Mouse (Mus musculus) midbrain, embryonic 11.5 days (tissue): ENCODE measurements around the gene 1700080O16Rik. TPM values are rescaled to one million over a fixed set of nuclear protein-coding genes. Genes with fewer than 3 reads are reported as not detected.

Experiments
- ATAC-seq: fragments of 200-750 bp; cut with Nextera tagmentation; 2 replicates; pipeline ENCODE4 v1.8.0; 2017; ENCODE audit warnings: moderate TSS enrichment, moderate library complexity; ENCODE audit not compliant: low FRiP score
- DNase-seq: peaks from one replicate; pipeline ENCODE4 v3.0.0; 2015; ENCODE audit warnings: low spot score; ENCODE audit errors: missing footprints
- H3K27ac ChIP-seq: fragments of 300-500 bp; sonication (generic); 2 replicates; pipeline ENCODE4 v1.5.1; 2014; ENCODE audit warnings: low read depth, low read length
- H3K27me3 ChIP-seq: fragments of 300-500 bp; sonication (generic); 2 replicates; pipeline ENCODE4 v1.6.1; 2014; ENCODE audit warnings: mild to moderate bottlenecking, low read length, moderate library complexity, mixed read lengths; ENCODE audit not compliant: control insufficient read depth, insufficient read depth
- H3K36me3 ChIP-seq: fragments of 300-500 bp; sonication (generic); 2 replicates; pipeline ENCODE4 v1.6.1; 2014; ENCODE audit warnings: mild to moderate bottlenecking, low read length, moderate library complexity, mixed read lengths; ENCODE audit not compliant: control insufficient read depth, insufficient read depth
- H3K4me1 ChIP-seq: fragments of 300-500 bp; sonication (generic); 2 replicates; pipeline ENCODE4 v1.6.1; 2014; ENCODE audit warnings: low read length; ENCODE audit not compliant: control insufficient read depth, insufficient read depth
- H3K4me2 ChIP-seq: fragments of 300-500 bp; sonication (generic); 2 replicates; pipeline ENCODE4 v1.6.1; 2014; ENCODE audit warnings: mild to moderate bottlenecking, moderate library complexity
- H3K4me3 ChIP-seq: fragments of 300-500 bp; sonication (generic); 2 replicates; pipeline ENCODE4 v1.5.1; 2014; ENCODE audit warnings: low read depth, low read length
- H3K9ac ChIP-seq: fragments of 300-500 bp; sonication (generic); 2 replicates; pipeline ENCODE4 v1.6.1; 2014; ENCODE audit warnings: low read length
- H3K9me3 ChIP-seq: fragments of 300-500 bp; sonication (generic); 2 replicates; pipeline ENCODE4 v1.6.1; 2016; ENCODE audit warnings: low read length; ENCODE audit not compliant: control insufficient read depth
- WGBS: fragments of 180-500 bp; shearing (Covaris S2); extraction: QIAGEN DNeasy Blood & Tissue Kit; methylation state at CpG from one replicate; pipeline ENCODE4 v1.1.7; 2014; 5-methylcytosine and 5-hydroxymethylcytosine counted together
- polyA plus RNA-seq: library from polyadenylated mRNA; unstranded; fragments of >200 nt; fragmentation: Nextera tagmentation; extraction: Ambion mirVana; gene quantifications from 2 replicates; pipeline ENCODE4 v1.2.1, GENCODE M21; 2014

The 1700080O16Rik gene
- polyA plus RNA-seq: not detected in 2 replicates

DNA sequence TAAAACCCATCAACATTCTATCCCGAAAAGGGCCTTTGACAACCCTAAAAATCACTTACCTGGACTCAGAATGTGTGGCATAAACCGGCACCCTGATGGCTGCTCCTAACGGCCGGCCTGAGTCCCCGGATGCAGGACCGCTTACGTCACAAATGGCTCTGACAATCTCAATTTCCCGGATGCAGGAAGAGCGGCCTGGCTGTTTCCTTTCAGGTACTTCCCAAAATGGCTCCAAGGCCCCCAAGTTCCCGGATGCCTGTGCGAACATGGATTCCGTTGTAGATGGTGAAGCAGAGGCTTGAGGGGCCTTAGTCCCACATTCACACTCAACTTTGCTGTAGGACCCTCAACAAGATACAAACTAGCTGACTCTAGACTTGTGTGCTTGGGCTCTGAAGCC is at the start of gene 1700080O16Rik:
TSS of gene 1700080O16Rik (minus strand) at position 101 of the 400 bp plus-strand sequence.
- Histone ChIP-seq H3K9me3 (no peaks in the 10 kb centered on the region), H3K4me1 (no peaks in the 10 kb centered on the region), H3K27me3 (no peaks in the 10 kb centered on the region), H3K4me3 (no peak within 1 kb of the TSS), H3K27ac (no peak within 1 kb of the TSS), H3K36me3 (no peaks in the 10 kb centered on the region), H3K4me2 (no peak within 1 kb of the TSS), H3K9ac (no peak within 1 kb of the TSS)
- WGBS: 97% methylated on average over 12 of the region's 12 CpGs
- no peak for DNase-seq
- no peak for ATAC-seq

DNA sequence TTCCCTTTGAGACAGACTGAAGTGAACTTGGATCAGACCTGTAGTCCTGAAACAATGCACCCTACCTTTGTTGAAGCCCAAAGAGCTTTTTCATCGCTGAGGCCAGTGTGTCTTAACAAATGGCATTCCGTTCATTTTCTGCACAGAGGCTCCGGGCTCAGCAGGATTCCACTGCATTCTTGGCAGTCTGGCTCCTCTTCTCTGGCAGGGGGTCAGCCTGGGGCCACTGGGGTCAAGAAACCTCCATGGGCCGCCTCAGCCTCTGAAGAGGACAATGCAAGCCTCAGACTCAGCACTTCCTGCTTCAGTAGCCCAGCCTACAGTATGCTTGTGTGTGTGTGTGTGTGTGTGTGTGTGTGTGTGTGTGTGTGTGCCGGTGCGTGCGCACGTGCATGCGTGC is 45.1 kb upstream of the 1700080O16Rik start:
- ATAC-seq: no peak

DNA sequence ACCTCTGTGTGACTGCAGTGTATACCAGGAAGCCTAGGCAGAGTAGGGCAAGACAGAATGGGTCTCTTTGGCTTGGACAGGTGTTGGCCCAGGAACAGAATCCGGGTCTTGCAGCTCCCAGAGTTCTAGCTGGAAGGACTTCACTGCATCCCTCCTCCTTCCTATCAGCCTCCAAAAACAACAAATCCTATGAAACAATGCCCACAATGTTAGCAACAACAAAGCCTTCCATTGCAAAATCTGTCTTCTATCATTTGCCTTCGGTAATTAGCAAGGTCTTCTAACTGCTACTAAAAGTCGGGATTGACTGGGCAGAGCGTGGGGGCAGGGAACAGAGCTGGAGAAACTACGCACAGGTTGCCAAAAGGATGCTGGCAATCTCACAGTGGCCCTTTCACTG is 27.5 kb upstream of the 1700080O16Rik start:
- H3K9ac ChIP-seq: no peak overlapping the region
- no peaks in the 10 kb centered on the region for H3K4me1 ChIP-seq
- H3K36me3 ChIP-seq: no peaks in the 10 kb centered on the region
- no peaks in the 10 kb centered on the region for H3K9me3 ChIP-seq
- H3K4me2 ChIP-seq: no peak overlapping the region
- 86% methylated on average over 5 of the region's 5 CpGs for WGBS
- no peak overlapping the region for H3K27ac ChIP-seq
- no peak overlapping the region for H3K4me3 ChIP-seq
- no peaks in the 10 kb centered on the region for H3K27me3 ChIP-seq
- no peak for ATAC-seq
- DNase-seq: no peak

More for the DNA sequence above, 45.1 kb upstream of the 1700080O16Rik start:
- no peak for DNase-seq
- H3K9me3 ChIP-seq: no peaks in the 10 kb centered on the region
- H3K27ac ChIP-seq: no peak overlapping the region
- no peak overlapping the region for H3K4me2 ChIP-seq
- no peaks in the 10 kb centered on the region for H3K27me3 ChIP-seq
- H3K9ac ChIP-seq: no peak overlapping the region
- H3K4me1 ChIP-seq: no peaks in the 10 kb centered on the region
- H3K36me3 ChIP-seq: no peaks in the 10 kb centered on the region
- 48% methylated on average over 9 of the region's 9 CpGs for WGBS
- H3K4me3 ChIP-seq: no peak overlapping the region

DNA sequence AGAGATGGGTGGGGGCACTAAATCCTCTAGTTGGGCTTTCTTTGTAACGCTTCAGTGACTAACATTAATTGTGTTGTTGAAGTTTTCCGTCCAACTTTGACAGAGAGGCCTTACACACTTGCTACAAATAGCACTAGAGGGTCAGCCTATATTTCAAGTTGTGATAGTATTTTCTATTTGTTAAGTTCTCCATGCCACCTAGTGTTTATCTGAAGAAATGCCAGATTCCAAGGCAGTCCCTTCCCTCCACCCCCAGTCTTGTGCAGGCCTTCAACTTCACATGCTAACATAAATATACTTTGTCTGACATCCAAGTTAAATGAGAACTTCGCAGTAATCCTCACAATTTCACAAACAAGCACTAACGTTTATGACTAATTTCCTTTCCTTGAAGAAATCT is 26.9 kb upstream of the 1700080O16Rik start:
- no peaks in the 10 kb centered on the region for H3K27me3 ChIP-seq
- no peaks in the 10 kb centered on the region for H3K36me3 ChIP-seq
- H3K27ac ChIP-seq: no peak overlapping the region
- ATAC-seq (no peak), DNase-seq (no peak)
- H3K9ac ChIP-seq: no peak overlapping the region
- no peak overlapping the region for H3K4me3 ChIP-seq
- no peaks in the 10 kb centered on the region for H3K9me3 ChIP-seq
- H3K4me1 ChIP-seq: no peaks in the 10 kb centered on the region
- 75% methylated on average over 4 of the region's 4 CpGs for WGBS
- no peak overlapping the region for H3K4me2 ChIP-seq

DNA sequence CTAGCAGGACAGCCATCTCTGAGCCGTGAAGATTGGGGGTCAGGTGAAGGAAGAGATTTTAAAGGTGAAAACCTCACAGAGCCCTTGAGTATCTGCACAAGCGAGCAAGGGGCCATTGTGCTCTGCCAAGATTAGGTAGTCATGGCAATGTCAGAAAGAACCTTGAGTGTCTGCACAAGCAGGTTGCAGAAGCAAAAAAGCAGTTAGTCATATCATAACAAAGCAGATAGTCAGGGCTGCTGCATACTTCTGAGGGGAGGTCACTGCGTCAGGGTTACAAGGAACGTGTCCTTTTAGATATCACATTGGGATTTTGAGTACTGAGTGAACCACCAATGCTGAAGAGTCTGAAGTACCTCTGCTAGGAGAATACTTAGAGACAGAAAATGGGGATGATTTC is 3.8 kb upstream of the 1700080O16Rik start:
- no peak overlapping the region for H3K4me3 ChIP-seq
- no peak for ATAC-seq
- no peak overlapping the region for H3K27ac ChIP-seq
- H3K9ac ChIP-seq: no peak overlapping the region
- WGBS: 79% methylated on average over 4 of the region's 4 CpGs
- no peaks in the 10 kb centered on the region for H3K27me3 ChIP-seq
- H3K9me3 ChIP-seq: no peaks in the 10 kb centered on the region
- no peak overlapping the region for H3K4me2 ChIP-seq
- no peaks in the 10 kb centered on the region for H3K4me1 ChIP-seq
- no peaks in the 10 kb centered on the region for H3K36me3 ChIP-seq
- DNase-seq: no peak

DNA sequence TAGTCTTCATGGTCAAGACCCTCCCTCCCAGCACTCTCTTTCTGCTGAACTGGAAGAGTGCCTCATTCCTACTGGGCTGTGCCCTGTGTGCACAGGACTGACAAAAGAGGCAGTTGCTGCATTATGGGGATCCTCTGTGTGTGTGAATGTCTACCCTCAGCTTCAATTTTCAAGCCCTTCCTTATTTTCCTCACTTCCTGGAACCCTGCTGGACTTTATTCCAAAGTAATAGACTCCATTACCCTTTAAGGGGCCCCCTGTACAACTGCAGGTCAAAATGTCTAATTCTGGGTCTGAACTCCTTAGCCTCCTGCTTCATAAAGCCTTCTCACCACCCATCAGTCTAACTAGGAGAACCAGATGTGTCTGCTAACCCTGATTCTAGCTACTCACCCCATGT is 2.0 kb upstream of the 1700080O16Rik start:
- Histone ChIP-seq H3K27ac (no peak overlapping the region), H3K27me3 (no peaks in the 10 kb centered on the region), H3K4me1 (no peaks in the 10 kb centered on the region), H3K4me3 (no peak overlapping the region), H3K9me3 (no peaks in the 10 kb centered on the region), H3K9ac (no peak overlapping the region), H3K36me3 (no peaks in the 10 kb centered on the region), H3K4me2 (no peak overlapping the region)
- no peak for DNase-seq
- no peak for ATAC-seq

DNA sequence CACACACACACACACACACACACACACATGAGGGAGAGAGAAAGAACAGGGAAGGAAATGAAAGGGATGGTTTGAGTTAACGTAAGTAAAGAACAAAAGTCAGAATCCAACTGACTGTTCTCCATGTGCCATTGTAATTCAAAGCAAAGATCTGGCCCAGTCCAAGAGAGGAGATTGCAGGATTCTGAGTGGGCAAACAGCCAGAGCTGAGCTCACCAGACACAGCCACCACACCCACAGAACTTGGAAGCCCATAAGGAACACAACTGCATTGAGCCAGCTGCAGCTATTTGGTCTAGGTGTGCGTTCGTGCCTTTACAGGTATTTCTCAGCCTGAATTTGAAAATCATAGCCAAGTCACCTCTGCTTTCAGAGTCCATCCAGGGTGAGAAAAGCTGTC is 24.5 kb downstream of the 1700080O16Rik start:
- ATAC-seq: no peak
- Histone ChIP-seq H3K4me2 (no peak overlapping the region), H3K4me1 (no peaks in the 10 kb centered on the region), H3K9me3 (no peaks in the 10 kb centered on the region), H3K36me3 (no peaks in the 10 kb centered on the region), H3K27me3 (no peaks in the 10 kb centered on the region), H3K27ac (no peak overlapping the region), H3K9ac (no peak overlapping the region), H3K4me3 (no peak overlapping the region)
- no peak for DNase-seq
- WGBS: 87% methylated on average over 3 of the region's 3 CpGs

DNA sequence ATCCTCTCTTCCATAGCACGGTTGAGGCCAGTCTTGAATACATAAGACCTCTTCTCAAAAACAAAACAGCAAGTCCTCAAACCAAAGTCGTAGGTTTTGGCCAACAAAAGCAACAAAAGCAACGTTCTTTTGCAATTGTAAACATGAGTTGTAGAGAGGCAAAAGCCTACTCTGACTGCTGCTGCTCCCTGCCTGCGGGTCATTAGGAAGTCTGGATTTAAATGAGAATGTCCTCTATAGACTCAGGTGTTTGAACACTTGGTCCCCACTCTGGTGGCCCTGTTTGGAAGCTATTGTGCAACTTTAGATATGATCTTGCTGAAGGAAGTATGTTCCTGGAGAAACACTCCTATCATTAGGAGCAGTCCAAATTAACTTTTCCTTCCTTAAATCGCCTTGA is 34.5 kb downstream of the 1700080O16Rik start:
- Histone ChIP-seq H3K9me3 (no peaks in the 10 kb centered on the region), H3K27me3 (no peaks in the 10 kb centered on the region), H3K4me3 (no peak overlapping the region), H3K4me2 (no peak overlapping the region), H3K27ac (no peak overlapping the region), H3K9ac (no peak overlapping the region), H3K4me1 (no peaks in the 10 kb centered on the region), H3K36me3 (no peaks in the 10 kb centered on the region)
- 63% methylated on average over 5 of the region's 5 CpGs for WGBS
- DNase-seq: no peak
- ATAC-seq: no peak

DNA sequence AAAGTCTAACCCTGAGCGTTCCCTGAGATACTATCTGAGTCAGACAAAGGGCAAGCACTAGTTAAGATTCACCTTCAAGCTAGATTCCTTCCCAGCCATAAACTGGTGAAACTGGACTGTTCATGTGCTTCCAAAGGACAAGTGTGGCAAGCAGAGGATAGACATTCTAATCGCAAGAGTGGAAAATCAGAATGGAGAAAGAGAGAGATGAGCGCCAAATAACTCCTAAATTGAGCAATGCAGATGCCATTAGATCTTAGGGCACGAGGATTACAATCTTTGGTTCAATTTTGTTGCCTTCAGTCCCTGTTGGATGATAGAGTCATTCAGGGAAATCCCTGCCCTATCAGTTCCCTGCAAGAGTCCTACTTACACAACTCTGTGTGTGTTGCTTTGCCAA is 53.5 kb downstream of the 1700080O16Rik start:
- no peaks in the 10 kb centered on the region for H3K36me3 ChIP-seq
- 78% methylated on average over 4 of the region's 4 CpGs for WGBS
- H3K4me3 ChIP-seq: no peak overlapping the region
- H3K27ac ChIP-seq: no peak overlapping the region
- no peaks in the 10 kb centered on the region for H3K9me3 ChIP-seq
- H3K9ac ChIP-seq: no peak overlapping the region
- DNase-seq: no peak
- no peak overlapping the region for H3K4me2 ChIP-seq
- H3K4me1 ChIP-seq: no peaks in the 10 kb centered on the region
- no peaks in the 10 kb centered on the region for H3K27me3 ChIP-seq
- ATAC-seq: no peak
